ENCODE assay signal across 7 mouse cellular contexts in genomic region chr9:99139194-99140023, GRCm38 (mm10). TPM values are rescaled to one million over a fixed set of nuclear protein-coding genes. Genes with fewer than 3 reads are reported as not detected.
DNase-seq lines count a peak whose midpoint lies in the region; ATAC-seq and TF ChIP-seq lines count a peak whose summit lies in the region.

No protein-coding gene starts in this region.

- DNase-seq in thymus, adult 2 months, result no peak
- no peak for DNase-seq in thymus, postnatal 25 days
- peak; percentile 40 for DNase-seq in adrenal gland, postnatal 25 days
- peak; percentile 51 for DNase-seq in hindbrain, postnatal 0 days (ENCODE audit: low spot score)

- H3K9me3 ChIP-seq in forebrain, embryonic 12.5 days, result no peaks in the 10 kb centered on the region
- H3K9me3 ChIP-seq in hindbrain, postnatal 0 days (ENCODE audit: low read length), result no peaks in the 10 kb centered on the region
- H3K9me3 ChIP-seq in liver, embryonic 15.5 days (replicated peaks), result no peaks in the 10 kb centered on the region
- no peaks in the 10 kb centered on the region for H3K9me3 ChIP-seq in neural tube, embryonic 14.5 days (ENCODE audit: control insufficient read depth, low read length)

- TF ChIP-seq POLR2A in thymus, adult 2 months (IDR thresholded peaks at IDR 0.05; ENCODE audit: control insufficient read depth, extremely low read depth, insufficient read depth, low read length, poor library complexity), result no peak

- H3K4me1 ChIP-seq in thymus, adult 2 months (replicated peaks; ENCODE audit: control insufficient read depth, insufficient read depth, low read length), result no peaks in the 10 kb centered on the region; the same call in 1 of the 2 replicates
- peaks cover 18% of the 10 kb centered on the region for H3K4me1 ChIP-seq in forebrain, embryonic 12.5 days
- 0 out of 2 replicates have a peak, but pooled peaks cover 9% of the 10 kb centered on the region for H3K4me1 ChIP-seq in hindbrain, postnatal 0 days (ENCODE audit: insufficient read depth, low read length)
- H3K4me1 ChIP-seq in liver, embryonic 15.5 days (replicated peaks), result peaks cover 47% of the 10 kb centered on the region
- peaks cover 15% of the 10 kb centered on the region for H3K4me1 ChIP-seq in neural tube, embryonic 14.5 days (ENCODE audit: control insufficient read depth, insufficient read depth, low read length)

- ATAC-seq in forebrain, embryonic 12.5 days (ENCODE audit: low FRiP score), result peak; percentile 82; the same call in 1 of the 2 replicates
- ATAC-seq in hindbrain, postnatal 0 days, result peak; percentile 81
- peak; percentile 83 for ATAC-seq in liver, embryonic 15.5 days (ENCODE audit: insufficient read depth)
- ATAC-seq in neural tube, embryonic 14.5 days (ENCODE audit: low read depth), result no peak; the same call in 1 of the 2 replicates

- 2% methylated on average over 72 of the region's 77 CpGs for WGBS in thymus, adult 2 months
- under 1% methylated on average over 53 of the region's 77 CpGs for WGBS in forebrain, embryonic 12.5 days
- WGBS in hindbrain, postnatal 0 days, result under 1% methylated on average over 47 of the region's 77 CpGs
- under 1% methylated on average over 74 of the region's 77 CpGs for WGBS in liver, embryonic 15.5 days (ENCODE audit: insufficient replicate concordance)
- under 1% methylated on average over 75 of the region's 77 CpGs for WGBS in neural tube, embryonic 14.5 days

- H3K9ac ChIP-seq in forebrain, embryonic 12.5 days, result peak overlapping the region; percentile 87
- H3K9ac ChIP-seq in hindbrain, postnatal 0 days (replicated peaks; ENCODE audit: low read length), result peak overlapping the region; percentile 87
- H3K9ac ChIP-seq in liver, embryonic 15.5 days, result peak overlapping the region; percentile 92
- H3K9ac ChIP-seq in neural tube, embryonic 14.5 days (replicated peaks; ENCODE audit: low read depth, low read length), result peak overlapping the region; percentile 87

- H3K4me2 ChIP-seq in forebrain, embryonic 12.5 days, result peak overlapping the region; percentile 65
- peak overlapping the region; percentile 73 for H3K4me2 ChIP-seq in hindbrain, postnatal 0 days (ENCODE audit: low read depth, low read length)
- peak overlapping the region; percentile 77 for H3K4me2 ChIP-seq in liver, embryonic 15.5 days
- H3K4me2 ChIP-seq in neural tube, embryonic 14.5 days (ENCODE audit: low read depth, low read length), result peak overlapping the region; percentile 65

- H3K4me3 ChIP-seq in thymus, adult 2 months (ENCODE audit: control insufficient read depth, insufficient read depth, low read length), result peak overlapping the region; percentile 73
- H3K4me3 ChIP-seq in forebrain, embryonic 12.5 days (replicated peaks), result peak overlapping the region; percentile 84
- peak overlapping the region; percentile 87 for H3K4me3 ChIP-seq in hindbrain, postnatal 0 days (ENCODE audit: low read length)
- H3K4me3 ChIP-seq in liver, embryonic 15.5 days (replicated peaks), result peak overlapping the region; percentile 94
- peak overlapping the region; percentile 70 for H3K4me3 ChIP-seq in neural tube, embryonic 14.5 days (ENCODE audit: low read depth, low read length)

- H3K36me3 ChIP-seq in thymus, adult 2 months (ENCODE audit: control insufficient read depth, insufficient read depth, low read length), result no peaks in the 10 kb centered on the region
- no peaks in the 10 kb centered on the region for H3K36me3 ChIP-seq in forebrain, embryonic 12.5 days (replicated peaks)
- no peaks in the 10 kb centered on the region for H3K36me3 ChIP-seq in hindbrain, postnatal 0 days (ENCODE audit: insufficient read depth, low read length)
- no peaks in the 10 kb centered on the region for H3K36me3 ChIP-seq in liver, embryonic 15.5 days (replicated peaks)
- no peaks in the 10 kb centered on the region for H3K36me3 ChIP-seq in neural tube, embryonic 14.5 days (ENCODE audit: control insufficient read depth, insufficient read depth, low read length)

- peaks cover 2% of the 10 kb centered on the region; the same call in 1 of the 2 replicates for H3K27me3 ChIP-seq in thymus, adult 2 months (ENCODE audit: control insufficient read depth, insufficient read depth, low read length)
- H3K27me3 ChIP-seq in forebrain, embryonic 12.5 days, result peaks cover 14% of the 10 kb centered on the region
- H3K27me3 ChIP-seq in hindbrain, postnatal 0 days (ENCODE audit: insufficient read depth, low read length), result no peaks in the 10 kb centered on the region
- no peaks in the 10 kb centered on the region for H3K27me3 ChIP-seq in liver, embryonic 15.5 days
- H3K27me3 ChIP-seq in neural tube, embryonic 14.5 days (ENCODE audit: control insufficient read depth, insufficient read depth, low read length), result no peaks in the 10 kb centered on the region

- TF ChIP-seq CTCF in thymus, adult 2 months (IDR thresholded peaks at IDR 0.05; ENCODE audit: borderline replicate concordance, control insufficient read depth, extremely low read depth, insufficient read depth, low read length, poor library complexity), result no peak
- TF ChIP-seq CTCF in hindbrain, postnatal 0 days (IDR thresholded peaks at IDR 0.05; ENCODE audit: low read depth), result no peak

- H3K27ac ChIP-seq in thymus, adult 2 months (ENCODE audit: control insufficient read depth, insufficient read depth, low read length), result no peak overlapping the region
- H3K27ac ChIP-seq in forebrain, embryonic 12.5 days, result peak overlapping the region; percentile 85
- H3K27ac ChIP-seq in hindbrain, postnatal 0 days, result peak overlapping the region; percentile 95
- H3K27ac ChIP-seq in liver, embryonic 15.5 days (replicated peaks), result peak overlapping the region; percentile 88
- peak overlapping the region; percentile 92 for H3K27ac ChIP-seq in neural tube, embryonic 14.5 days (ENCODE audit: low read depth, low read length)

RNA-seq across cellular contexts. Expression of gene Pik3cb, which starts 1.0 kb away (rescaled TPM):
- polyA plus RNA-seq in thymus, adult 2 months (2012; rRNA removed), result 2.7 and 2.9 TPM in 2 replicates
- 15.0 and 15.2 TPM in 2 replicates for total RNA-seq in adrenal gland, postnatal 25 days (2021)
- 3.5 and 3.7 TPM in 2 replicates for polyA plus RNA-seq in forebrain, embryonic 12.5 days (2016; fragmentation: Nextera tagmentation; extraction: Ambion mirVana)
- total RNA-seq in hindbrain, postnatal 0 days (2014; rRNA removed), result 4.9 and 5.7 TPM in 2 replicates
- polyA plus RNA-seq in hindbrain, postnatal 0 days (2015; fragmentation: Nextera tagmentation; extraction: Ambion mirVana), result 3.0 and 3.5 TPM in 2 replicates
- 2.1 and 2.9 TPM in 2 replicates for polyA plus RNA-seq in liver, embryonic 15.5 days (2015; fragmentation: Nextera tagmentation; extraction: Ambion mirVana)
- 2.6 and 6.7 TPM in 2 replicates for polyA plus RNA-seq in neural tube, embryonic 14.5 days (2014; fragmentation: Nextera tagmentation; extraction: Ambion mirVana)

Comparison
In these comparisons a context has a peak if more than half of its experiments do, and no peak if none do; other contexts are left out.
1. DNase-seq: peak in adrenal gland, postnatal 25 days (single experiment) and hindbrain, postnatal 0 days (single experiment); none in thymus, adult 2 months (single experiment) and thymus, postnatal 25 days (single experiment).
2. Peak in every context shown above with its lines, with median percentiles within 50 percentile points of each other: H3K4me3 ChIP-seq, H3K4me2 ChIP-seq and H3K9ac ChIP-seq.